Mouse (Mus musculus) heart, embryonic 12.5 days (tissue): ENCODE results near the gene Gna12. TPM values are rescaled to one million over a fixed set of nuclear protein-coding genes. Genes with fewer than 3 reads are reported as not detected.
A peak's percentile ranks its signal among the peaks of the same experiment; 100 is the strongest.

ENCODE experiments used
- ATAC-seq: fragments of 200-750 bp; cut with Nextera tagmentation; 2 replicates; pipeline ENCODE4 v1.8.0; 2017; ENCODE audit warnings: moderate TSS enrichment, moderate library complexity; ENCODE audit not compliant: insufficient number of reproducible peaks, low FRiP score
- H3K27ac ChIP-seq: fragments of 300-500 bp; sonication (generic); 2 replicates; pipeline ENCODE4 v1.5.1; 2016; ENCODE audit warnings: mild to moderate bottlenecking, moderate library complexity; ENCODE audit not compliant: poor library complexity, severe bottlenecking
- H3K27me3 ChIP-seq: fragments of 300-500 bp; sonication (generic); replicated peaks from 2 replicates; pipeline ENCODE4 v1.6.1; 2016; ENCODE audit warnings: mild to moderate bottlenecking, moderate library complexity
- H3K36me3 ChIP-seq: fragments of 300-500 bp; sonication (generic); 2 replicates; pipeline ENCODE4 v1.6.1; 2016; ENCODE audit warnings: mild to moderate bottlenecking, moderate library complexity
- H3K4me1 ChIP-seq: fragments of 300-500 bp; sonication (generic); replicated peaks from 2 replicates; pipeline ENCODE4 v1.6.1; 2016; ENCODE audit warnings: mild to moderate bottlenecking
- H3K4me2 ChIP-seq: fragments of 300-500 bp; sonication (generic); 2 replicates; pipeline ENCODE4 v1.6.1; 2016; ENCODE audit warnings: mild to moderate bottlenecking, moderate library complexity
- H3K4me3 ChIP-seq: fragments of 300-500 bp; sonication (generic); 2 replicates; pipeline ENCODE4 v1.5.1; 2016; ENCODE audit warnings: mild to moderate bottlenecking
- H3K9ac ChIP-seq: fragments of 300-500 bp; sonication (generic); 2 replicates; pipeline ENCODE4 v1.6.1; 2016; ENCODE audit warnings: mild to moderate bottlenecking, moderate library complexity
- H3K9me3 ChIP-seq: fragments of 300-500 bp; sonication (generic); replicated peaks from 2 replicates; pipeline ENCODE4 v1.6.1; 2016; ENCODE audit warnings: mild to moderate bottlenecking, moderate library complexity
- WGBS: fragments of 180-500 bp; shearing (Covaris S2); methylation state at CpG from one replicate; pipeline ENCODE4 v1.1.7; 2016; 5-methylcytosine and 5-hydroxymethylcytosine counted together
- polyA plus RNA-seq: library from polyadenylated mRNA; unstranded; fragments of >200 nt; fragmentation: Nextera tagmentation; extraction: Ambion mirVana; gene quantifications from 2 replicates; pipeline ENCODE4 v1.2.1, GENCODE M21; 2016

Gna12 gene
- polyA plus RNA-seq, 1 experiment from 2014 or later = 48.5 TPM

DNA sequence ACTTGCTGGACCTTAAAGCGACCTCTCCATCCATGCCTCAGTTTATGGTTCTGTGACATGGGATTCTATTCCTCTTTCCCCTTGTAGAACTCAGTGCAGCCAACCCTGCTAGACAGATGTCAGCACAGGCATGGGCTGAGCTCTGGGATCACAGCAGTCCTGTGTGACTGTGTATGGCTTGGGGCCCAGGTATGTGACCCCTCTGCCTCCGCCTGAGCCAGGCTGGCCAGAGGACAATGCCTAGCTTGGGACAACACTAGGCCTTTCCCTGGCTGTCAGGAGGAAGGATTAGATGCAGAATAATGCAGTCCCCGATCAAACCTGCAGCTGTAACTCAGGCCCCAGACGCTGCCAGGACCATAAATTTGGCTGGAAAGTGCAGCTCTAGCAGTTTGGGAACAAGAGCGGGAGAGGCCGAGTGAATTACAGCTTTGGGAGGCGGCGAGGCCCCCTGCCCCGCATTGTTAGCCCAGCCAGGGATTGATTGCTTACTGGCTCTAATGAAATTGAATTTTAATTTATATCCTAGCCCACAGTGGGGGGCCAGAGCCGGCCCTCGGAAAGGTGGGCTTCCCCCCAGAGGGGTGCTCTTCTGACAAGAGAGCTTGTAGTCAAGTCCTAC lies 25.8 kb upstream of the Gna12 start:
- Histone ChIP-seq H3K4me3 (no peak overlapping the region), H3K27ac (no peak overlapping the region), H3K9me3 (no peaks in the 10 kb centered on the region), H3K27me3 (no peaks in the 10 kb centered on the region), H3K4me1 (no peaks in the 10 kb centered on the region), H3K4me2 (no peak overlapping the region), H3K36me3 (no peaks in the 10 kb centered on the region), H3K9ac (no peak overlapping the region)
- no peak for ATAC-seq
- 71% methylated on average over 11 of the region's 11 CpGs for WGBS

DNA sequence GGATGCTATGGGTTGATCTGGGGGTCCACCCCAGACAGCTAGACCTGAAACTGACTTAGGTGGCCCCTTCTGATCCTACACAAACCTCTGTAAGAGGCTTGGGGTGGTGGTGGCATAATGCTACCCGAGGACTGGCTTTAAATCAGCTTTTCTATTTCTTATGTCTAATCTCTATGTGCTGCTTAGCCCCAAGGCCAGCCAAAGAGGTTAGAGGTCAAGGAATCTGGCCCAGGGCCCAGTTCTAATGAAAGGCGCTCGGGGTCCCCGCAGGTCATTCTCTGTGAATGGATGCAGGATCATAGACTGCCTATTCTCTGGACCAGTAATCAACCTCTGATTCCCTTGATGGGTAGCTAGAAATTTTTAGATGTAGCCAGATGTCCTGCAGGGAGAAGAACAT lies 24.5 kb upstream of the Gna12 start:
- Histone ChIP-seq H3K4me1 (no peaks in the 10 kb centered on the region), H3K27me3 (no peaks in the 10 kb centered on the region), H3K9ac (no peak overlapping the region), H3K4me2 (no peak overlapping the region), H3K4me3 (no peak overlapping the region), H3K27ac (no peak overlapping the region), H3K36me3 (no peaks in the 10 kb centered on the region), H3K9me3 (no peaks in the 10 kb centered on the region)
- no peak for ATAC-seq
- WGBS = 81% methylated on average over 4 of the region's 4 CpGs

DNA sequence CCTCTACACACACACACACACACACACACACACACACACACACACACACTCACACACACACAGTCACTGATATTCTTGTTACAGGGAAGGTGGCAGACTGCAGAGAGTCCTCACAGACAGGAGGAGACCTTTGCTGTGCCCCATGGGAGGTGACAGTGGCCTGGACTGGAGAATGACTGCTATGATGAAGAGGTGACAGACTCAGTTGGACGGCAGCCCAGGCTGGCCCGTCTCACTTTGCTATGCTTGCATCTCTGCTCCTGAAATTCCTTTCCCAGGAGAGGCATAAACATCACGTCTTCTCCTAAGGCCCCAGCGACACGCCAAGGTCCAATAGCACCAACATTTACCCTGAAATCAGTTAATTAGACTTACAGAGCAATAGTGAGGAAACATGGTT lies 23.5 kb upstream of the Gna12 start:
- Histone ChIP-seq H3K9ac (no peak overlapping the region), H3K9me3 (no peaks in the 10 kb centered on the region), H3K4me2 (no peak overlapping the region), H3K27me3 (no peaks in the 10 kb centered on the region), H3K4me1 (no peaks in the 10 kb centered on the region), H3K4me3 (no peak overlapping the region), H3K36me3 (no peaks in the 10 kb centered on the region), H3K27ac (no peak overlapping the region)
- 68% methylated on average over 5 of the region's 5 CpGs for WGBS
- no peak for ATAC-seq

DNA sequence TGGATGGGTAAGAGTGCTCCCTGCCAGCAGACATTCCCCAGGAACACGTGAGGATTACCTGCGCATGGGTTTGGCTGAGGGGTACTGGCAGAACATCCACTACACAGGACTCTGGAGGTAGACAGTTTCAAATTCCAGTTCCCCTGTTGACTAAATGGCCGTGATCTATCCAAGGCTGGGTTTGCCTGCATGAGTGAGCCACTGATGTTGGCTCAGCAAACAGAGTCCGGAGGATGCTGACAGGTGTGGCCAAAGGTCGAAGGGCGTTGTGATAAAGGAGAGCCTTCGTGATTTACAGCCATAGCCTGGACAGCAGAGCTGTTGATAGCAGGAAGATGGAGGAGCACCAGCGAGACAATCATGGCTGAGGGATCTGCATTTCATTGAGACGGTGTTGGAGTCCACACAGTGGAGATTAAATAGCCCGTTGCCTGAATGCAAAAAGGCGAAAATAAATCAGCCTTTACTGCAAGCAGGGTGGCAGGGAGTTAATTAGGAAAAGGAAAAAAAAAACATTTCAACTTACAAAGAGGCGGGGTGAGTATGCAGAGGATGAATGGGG lies 22.3 kb upstream of the Gna12 start:
- H3K27me3 ChIP-seq = no peaks in the 10 kb centered on the region
- H3K27ac ChIP-seq = no peak overlapping the region

DNA sequence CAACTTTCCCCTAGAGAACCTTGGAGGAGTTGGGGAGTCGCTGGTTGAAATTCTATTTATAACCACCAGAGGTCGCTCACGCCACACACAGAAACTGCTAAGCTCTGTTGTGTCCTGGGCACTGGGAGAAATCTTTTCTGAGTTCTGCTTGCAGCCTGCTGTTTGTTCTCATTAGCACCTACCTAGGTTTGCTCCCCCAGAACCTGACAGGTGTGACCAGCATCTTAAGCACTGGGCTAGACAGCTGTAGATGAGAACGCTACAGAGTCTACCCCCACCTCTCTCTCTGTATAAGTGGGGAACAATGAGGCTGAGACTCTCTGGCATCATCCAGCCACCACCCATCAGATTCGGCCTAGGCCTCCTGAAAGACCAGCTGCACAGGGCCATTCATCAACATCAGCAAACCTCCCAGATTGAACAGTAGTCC lies 17.1 kb upstream of the Gna12 start:
- H3K36me3 ChIP-seq = no peaks in the 10 kb centered on the region
- no peak overlapping the region for H3K4me2 ChIP-seq
- 10% methylated on average over 5 of the region's 5 CpGs for WGBS
- no peaks in the 10 kb centered on the region for H3K9me3 ChIP-seq
- H3K9ac ChIP-seq = peak overlapping the region; percentile 16; the same call in 1 of the 2 replicates
- no peaks in the 10 kb centered on the region for H3K27me3 ChIP-seq
- ATAC-seq = no peak
- H3K4me3 ChIP-seq = no peak overlapping the region
- H3K27ac ChIP-seq = no peak overlapping the region
- H3K4me1 ChIP-seq = no peaks in the 10 kb centered on the region

More for the DNA sequence above, 22.3 kb upstream of the Gna12 start:
- Histone ChIP-seq H3K9me3 (no peaks in the 10 kb centered on the region), H3K4me1 (no peaks in the 10 kb centered on the region), H3K4me3 (no peak overlapping the region), H3K9ac (no peak overlapping the region), H3K36me3 (no peaks in the 10 kb centered on the region), H3K4me2 (no peak overlapping the region)
- WGBS = 69% methylated on average over 12 of the region's 12 CpGs
- no peak for ATAC-seq

DNA sequence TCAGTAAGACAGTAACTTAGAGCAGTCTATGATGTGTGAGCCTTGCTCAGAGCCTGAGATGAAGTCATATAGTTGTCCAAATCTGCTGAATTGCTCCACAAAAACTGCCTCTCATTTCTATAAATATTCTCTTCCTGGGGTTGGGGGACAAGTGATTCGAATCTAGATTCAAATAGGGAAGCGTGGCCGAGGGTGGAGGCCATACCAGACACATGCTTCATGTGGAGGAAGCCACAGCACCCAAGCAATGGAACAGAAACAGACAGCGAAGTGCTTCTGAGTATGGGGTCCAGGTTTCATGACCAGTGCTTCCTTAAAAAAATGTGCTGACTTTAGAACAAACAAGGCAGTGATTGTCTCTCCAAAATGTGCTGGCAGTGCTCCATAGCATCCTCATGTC lies 11.7 kb upstream of the Gna12 start:
- no peak overlapping the region for H3K4me3 ChIP-seq
- no peak overlapping the region for H3K27ac ChIP-seq
- no peaks in the 10 kb centered on the region for H3K4me1 ChIP-seq
- H3K9me3 ChIP-seq = no peaks in the 10 kb centered on the region
- H3K4me2 ChIP-seq = no peak overlapping the region
- 67% methylated on average over 4 of the region's 4 CpGs for WGBS
- no peaks in the 10 kb centered on the region for H3K36me3 ChIP-seq
- no peak overlapping the region for H3K9ac ChIP-seq
- ATAC-seq = no peak
- H3K27me3 ChIP-seq = no peaks in the 10 kb centered on the region

DNA sequence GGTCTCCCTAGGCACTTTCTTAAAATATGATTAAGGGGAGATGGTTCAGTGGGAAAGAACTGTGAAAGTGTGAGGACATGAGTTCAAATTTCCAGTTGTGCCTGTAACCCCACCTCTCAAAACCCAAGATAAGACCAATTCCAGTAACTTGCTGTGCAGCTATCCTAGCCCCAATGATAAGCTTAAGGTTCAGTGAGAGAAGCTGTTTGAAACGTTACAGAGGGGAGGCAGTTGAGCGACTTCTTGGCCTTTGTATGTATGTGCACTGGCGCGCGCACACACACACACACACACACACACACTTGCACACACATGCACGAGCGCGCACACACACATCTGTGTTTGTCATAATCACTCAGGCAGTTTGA lies 817 bp upstream of the Gna12 start:
- Histone ChIP-seq H3K36me3 (no peaks in the 10 kb centered on the region), H3K4me3 (no peak overlapping the region), H3K27me3 (no peaks in the 10 kb centered on the region; the same call in 1 of the 2 replicates), H3K9me3 (no peaks in the 10 kb centered on the region), H3K4me2 (peak overlapping the region; percentile 57), H3K4me1 (peaks cover 38% of the 10 kb centered on the region), H3K27ac (no peak overlapping the region), H3K9ac (no peak overlapping the region)
- no peak for ATAC-seq
- 74% methylated on average over 8 of the region's 8 CpGs for WGBS

DNA sequence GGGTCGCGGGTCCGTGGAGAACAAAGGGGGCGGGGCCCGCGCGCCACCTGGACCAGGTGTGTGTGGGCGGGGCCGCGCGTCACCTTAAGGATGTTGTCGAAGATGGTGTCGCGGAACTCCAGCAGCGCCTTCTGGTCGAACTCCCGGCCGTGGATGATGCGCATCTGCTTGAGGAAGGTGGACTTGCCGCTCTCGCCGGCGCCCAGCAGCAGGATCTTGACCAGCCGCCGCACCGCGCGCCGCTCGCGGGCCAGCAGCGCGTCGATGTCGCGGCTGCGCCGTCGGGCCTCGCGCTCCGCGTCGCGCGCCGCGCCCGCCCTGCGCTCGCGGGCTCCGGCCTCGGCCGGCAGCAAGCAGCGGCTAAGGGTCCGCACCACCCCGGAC lies 328 bp downstream of the Gna12 start:
- WGBS = 3% methylated on average over 58 of the region's 58 CpGs
- peak; percentile 1; the same call in 1 of the 2 replicates for ATAC-seq
- H3K4me2 ChIP-seq = peak overlapping the region; percentile 92
- no peaks in the 10 kb centered on the region for H3K27me3 ChIP-seq
- H3K27ac ChIP-seq = peak overlapping the region; percentile 64
- H3K4me3 ChIP-seq = peak overlapping the region; percentile 80
- H3K36me3 ChIP-seq = peaks cover 7% of the 10 kb centered on the region
- peak overlapping the region; percentile 86 for H3K9ac ChIP-seq
- H3K9me3 ChIP-seq = no peaks in the 10 kb centered on the region
- peaks cover 44% of the 10 kb centered on the region for H3K4me1 ChIP-seq

DNA sequence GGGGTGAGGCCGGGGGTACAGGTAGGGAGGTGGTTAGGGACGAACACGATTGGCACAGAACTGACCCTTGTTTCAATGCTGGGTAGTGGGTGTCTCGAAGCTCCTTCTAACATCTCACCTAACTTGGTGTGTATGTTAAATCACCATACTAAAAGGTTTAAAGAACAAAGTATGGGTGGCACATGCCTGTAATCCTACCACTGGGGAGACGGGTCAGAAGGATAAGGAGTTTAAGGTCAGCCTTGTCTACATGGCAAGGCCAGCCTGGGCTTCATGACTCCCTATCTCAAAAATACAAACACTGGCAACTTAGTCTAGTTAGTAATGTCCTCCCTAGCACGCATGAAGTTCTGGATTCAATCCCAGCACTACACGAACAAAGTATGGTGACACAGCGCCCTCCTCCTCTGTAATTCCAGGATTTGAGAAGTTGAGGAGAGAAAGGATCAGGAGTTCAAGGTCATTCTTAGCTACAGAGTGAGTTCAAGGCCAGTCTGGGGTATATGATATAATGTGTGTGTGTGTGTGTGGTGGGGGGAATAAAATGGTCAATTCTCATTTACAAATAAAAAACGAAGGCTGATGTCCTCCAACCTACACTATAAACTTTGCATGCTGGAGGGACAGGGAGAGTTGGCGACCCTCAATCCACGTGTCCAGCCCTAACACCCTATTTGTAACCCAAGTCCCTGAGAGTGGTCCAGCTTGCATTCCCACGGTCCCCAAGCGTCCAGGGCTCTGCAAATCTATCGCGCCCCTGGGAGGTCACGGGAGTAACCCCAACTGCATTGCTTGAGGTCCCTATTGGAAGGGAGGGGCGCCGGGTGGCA lies 935 bp downstream of the Gna12 start:
- Histone ChIP-seq H3K4me1 (peaks cover 49% of the 10 kb centered on the region), H3K4me3 (peak overlapping the region; percentile 80), H3K4me2 (peak overlapping the region; percentile 92), H3K36me3 (peaks cover 7% of the 10 kb centered on the region), H3K27ac (peak overlapping the region; percentile 64), H3K9me3 (no peaks in the 10 kb centered on the region), H3K27me3 (no peaks in the 10 kb centered on the region), H3K9ac (peak overlapping the region; percentile 86)
- 34% methylated on average over 18 of the region's 18 CpGs for WGBS
- no peak for ATAC-seq

DNA sequence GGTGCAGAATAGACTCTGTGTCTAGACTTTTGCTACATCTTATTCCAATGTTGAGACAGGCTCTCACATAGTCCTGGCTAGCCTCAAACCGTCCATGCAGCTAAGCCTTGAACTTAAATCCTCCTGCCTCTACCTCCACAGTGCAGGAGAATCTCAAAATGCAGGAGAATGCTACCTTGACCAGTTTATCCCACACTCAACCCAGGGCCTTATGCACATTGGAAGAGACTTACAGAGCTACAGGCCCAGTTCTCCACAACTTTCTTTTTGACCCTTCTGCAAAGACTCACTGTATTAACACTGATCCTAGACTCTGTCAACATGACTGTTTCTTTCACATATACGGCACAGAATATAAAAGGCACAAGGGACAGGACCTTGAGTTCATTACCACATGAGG lies 1.9 kb downstream of the Gna12 start:
- H3K27me3 ChIP-seq = no peaks in the 10 kb centered on the region
- H3K27ac ChIP-seq = peak overlapping the region; percentile 45
- WGBS = 56% methylated on average over 2 of the region's 2 CpGs
- H3K4me2 ChIP-seq = peak overlapping the region; percentile 92
- peaks cover 7% of the 10 kb centered on the region for H3K36me3 ChIP-seq
- H3K9ac ChIP-seq = peak overlapping the region; percentile 54; the same call in 1 of the 2 replicates
- no peaks in the 10 kb centered on the region for H3K9me3 ChIP-seq
- no peak for ATAC-seq
- H3K4me1 ChIP-seq = peaks cover 57% of the 10 kb centered on the region
- peak overlapping the region; percentile 80 for H3K4me3 ChIP-seq

DNA sequence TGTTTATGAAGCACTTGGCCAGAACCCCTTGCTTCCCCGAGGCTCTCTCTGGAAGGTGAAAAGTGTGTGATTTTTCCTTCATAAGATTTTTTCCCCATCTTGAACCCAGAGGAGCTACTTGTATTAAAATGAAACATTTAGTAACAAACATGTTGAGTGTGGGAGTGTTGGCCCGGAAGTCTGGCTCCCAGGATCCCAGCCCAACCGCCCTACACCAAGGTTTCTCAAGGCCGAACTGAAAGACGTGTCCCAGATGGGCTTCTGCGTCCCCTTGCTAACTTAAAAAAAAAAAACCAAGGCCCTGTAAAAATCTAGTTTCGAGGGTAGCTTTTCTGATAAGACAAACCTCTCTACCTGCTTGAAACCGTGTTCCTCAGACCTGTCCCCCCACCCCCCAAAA lies 2.3 kb downstream of the Gna12 start:
- peaks cover 60% of the 10 kb centered on the region for H3K4me1 ChIP-seq
- 36% methylated on average over 8 of the region's 8 CpGs for WGBS
- H3K9me3 ChIP-seq = no peaks in the 10 kb centered on the region
- no peak for ATAC-seq
- H3K27me3 ChIP-seq = no peaks in the 10 kb centered on the region
- H3K4me2 ChIP-seq = peak overlapping the region; percentile 92
- peak overlapping the region; percentile 80; the same call in 1 of the 2 replicates for H3K4me3 ChIP-seq
- H3K36me3 ChIP-seq = peaks cover 7% of the 10 kb centered on the region
- peak overlapping the region; percentile 45 for H3K27ac ChIP-seq
- H3K9ac ChIP-seq = peak overlapping the region; percentile 54; the same call in 1 of the 2 replicates
